Mouse (Mus musculus): ENCODE measurements at regions not wholly inside any gene's neighbourhood (a gene's known extent, or its start where the extent isn't known, plus 50 kb on each side); places are given as distances from the start of the nearest gene placed in this dataset.

DNA sequence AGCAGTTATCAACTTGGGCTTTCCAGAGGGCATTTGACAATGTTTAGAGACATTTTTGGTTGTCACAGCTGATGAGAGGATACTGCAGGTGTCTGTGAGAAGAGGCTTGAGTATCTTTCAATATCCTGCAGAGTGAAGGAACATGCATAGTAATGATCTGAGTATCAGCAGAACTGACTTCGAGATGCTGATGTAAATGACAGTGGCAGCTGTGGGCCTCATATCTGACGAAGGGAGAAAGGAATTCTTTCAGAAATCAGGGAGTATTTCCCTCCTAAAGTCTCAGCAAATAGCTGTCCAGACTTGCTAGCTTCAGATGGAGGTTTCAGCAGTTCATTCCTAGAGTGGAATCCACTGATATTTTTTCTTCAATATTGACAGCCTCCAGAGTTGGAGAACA, 83.9 kb upstream of the Gmds start:
- DNase-seq (ENCODE audit: extremely low read depth, low read depth, low spot score): no peak
- TF ChIP-seq POLR2A (IDR thresholded peaks at IDR 0.05; ENCODE audit: extremely low read depth, insufficient read depth, low read length) (no peak), CTCF (IDR thresholded peaks at IDR 0.05; ENCODE audit: low read depth, low read length) (no peak)
- no peak overlapping the region for H3K9ac ChIP-seq (ENCODE audit: low read depth, low read length)
- no peaks in the 10 kb centered on the region for H3K27me3 ChIP-seq (ENCODE audit: control insufficient read depth, insufficient read depth, low read length)
- no peaks in the 10 kb centered on the region for H3K36me3 ChIP-seq (ENCODE audit: control insufficient read depth, insufficient read depth, low read length)
- 61% methylated on average over 2 of the region's 2 CpGs for WGBS
- H3K27ac ChIP-seq (replicated peaks; ENCODE audit: insufficient read depth, low read depth, low read length): no peak overlapping the region
- H3K4me1 ChIP-seq (ENCODE audit: control insufficient read depth, insufficient read depth, low read length): peaks cover 6% of the 10 kb centered on the region; the same call in 1 of the 2 replicates
- H3K4me3 ChIP-seq (ENCODE audit: insufficient read depth, low read depth, low read length): no peak overlapping the region
- H3K79me2 ChIP-seq (ENCODE audit: control insufficient read depth, insufficient read depth, low read length): no peaks in the 10 kb centered on the region

DNA sequence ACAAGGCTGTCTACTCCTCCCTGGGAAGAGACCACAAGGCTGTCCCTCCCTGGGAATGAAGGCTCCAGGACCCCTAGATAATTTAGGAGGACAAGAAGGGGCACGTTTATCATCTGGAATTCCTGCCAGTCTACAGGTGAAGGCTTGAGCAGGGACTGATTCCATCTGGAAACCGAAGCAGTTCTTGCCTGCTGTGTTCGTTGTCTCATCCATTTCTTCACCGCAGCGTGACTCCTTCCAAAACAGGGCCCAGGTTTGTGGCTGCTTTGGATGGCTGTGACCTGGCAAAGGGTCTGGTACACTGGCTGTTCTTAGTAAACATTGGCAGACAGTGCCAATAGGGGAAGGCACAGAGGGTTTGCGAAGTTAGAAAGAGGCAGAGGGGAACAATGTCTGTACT, 80.8 kb upstream of the Gmds start:
- Histone ChIP-seq H3K4me3 (ENCODE audit: insufficient read depth, low read depth, low read length) (no peak overlapping the region), H3K4me1 (ENCODE audit: control insufficient read depth, insufficient read depth, low read length) (peaks cover 6% of the 10 kb centered on the region; the same call in 1 of the 2 replicates), H3K79me2 (ENCODE audit: control insufficient read depth, insufficient read depth, low read length) (no peaks in the 10 kb centered on the region), H3K27me3 (ENCODE audit: control insufficient read depth, insufficient read depth, low read length) (no peaks in the 10 kb centered on the region), H3K9ac (ENCODE audit: low read depth, low read length) (no peak overlapping the region), H3K36me3 (ENCODE audit: control insufficient read depth, insufficient read depth, low read length) (no peaks in the 10 kb centered on the region), H3K27ac (replicated peaks; ENCODE audit: insufficient read depth, low read depth, low read length) (no peak overlapping the region)
- TF ChIP-seq CTCF (IDR thresholded peaks at IDR 0.05; ENCODE audit: low read depth, low read length): no peak
- TF ChIP-seq POLR2A (IDR thresholded peaks at IDR 0.05; ENCODE audit: extremely low read depth, insufficient read depth, low read length): no peak
- WGBS: 53% methylated on average over 6 of the region's 6 CpGs
- peak; percentile 50 for DNase-seq (ENCODE audit: extremely low read depth, low read depth, low spot score)

DNA sequence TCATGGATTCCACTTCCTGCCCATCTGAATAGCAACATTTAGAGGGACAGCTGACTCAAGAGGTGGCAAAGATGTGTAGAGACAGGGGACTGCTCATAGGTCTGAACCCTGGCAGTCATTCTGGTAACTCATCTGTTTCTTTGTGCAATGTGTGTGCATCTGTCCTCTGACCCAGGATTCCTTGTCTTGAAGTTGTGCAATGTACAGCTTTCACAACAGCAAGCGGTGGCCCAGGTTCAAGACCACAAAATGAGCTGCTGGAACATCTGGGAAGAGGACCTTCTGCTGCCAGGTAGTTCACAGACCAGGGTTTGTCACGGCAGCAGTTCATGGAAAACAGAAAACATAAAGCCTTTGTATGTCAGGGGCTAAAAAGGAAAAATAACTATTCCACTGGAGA, 80.1 kb upstream of the Gmds start:
- Histone ChIP-seq H3K4me3 (ENCODE audit: insufficient read depth, low read depth, low read length) (no peak overlapping the region), H3K27ac (replicated peaks; ENCODE audit: insufficient read depth, low read depth, low read length) (no peak overlapping the region), H3K27me3 (ENCODE audit: control insufficient read depth, insufficient read depth, low read length) (no peaks in the 10 kb centered on the region), H3K9ac (ENCODE audit: low read depth, low read length) (no peak overlapping the region), H3K4me1 (ENCODE audit: control insufficient read depth, insufficient read depth, low read length) (peaks cover 6% of the 10 kb centered on the region; the same call in 1 of the 2 replicates), H3K36me3 (ENCODE audit: control insufficient read depth, insufficient read depth, low read length) (no peaks in the 10 kb centered on the region), H3K79me2 (ENCODE audit: control insufficient read depth, insufficient read depth, low read length) (no peaks in the 10 kb centered on the region)
- WGBS: 10% methylated on average over 2 of the region's 2 CpGs
- TF ChIP-seq CTCF (IDR thresholded peaks at IDR 0.05; ENCODE audit: low read depth, low read length) (no peak), POLR2A (IDR thresholded peaks at IDR 0.05; ENCODE audit: extremely low read depth, insufficient read depth, low read length) (no peak)
- DNase-seq (ENCODE audit: extremely low read depth, low read depth, low spot score): peak; percentile 76

DNA sequence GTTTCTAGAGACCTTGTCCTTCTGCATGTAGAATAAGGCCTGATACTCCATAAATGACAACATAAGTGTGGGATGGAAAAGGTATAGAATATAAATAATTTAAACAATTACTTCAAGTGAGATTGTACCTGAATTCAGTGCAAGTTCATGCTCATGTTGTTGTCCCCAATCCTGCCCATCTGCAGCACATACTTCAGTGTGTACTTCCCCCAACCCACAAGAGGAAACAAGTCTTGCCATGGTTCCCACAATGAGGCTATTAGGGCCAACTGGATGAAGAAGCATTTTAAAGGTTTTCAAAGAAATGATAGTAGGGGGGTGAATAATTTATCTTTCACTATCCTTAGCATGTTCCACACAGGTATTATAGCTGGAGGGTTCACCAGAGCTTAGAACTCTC, 79.4 kb upstream of the Gmds start:
- no peak for TF ChIP-seq CTCF (IDR thresholded peaks at IDR 0.05; ENCODE audit: low read depth, low read length)
- TF ChIP-seq POLR2A (IDR thresholded peaks at IDR 0.05; ENCODE audit: extremely low read depth, insufficient read depth, low read length): no peak
- H3K27ac ChIP-seq (replicated peaks; ENCODE audit: insufficient read depth, low read depth, low read length): no peak overlapping the region
- H3K36me3 ChIP-seq (ENCODE audit: control insufficient read depth, insufficient read depth, low read length): no peaks in the 10 kb centered on the region
- H3K4me1 ChIP-seq (ENCODE audit: control insufficient read depth, insufficient read depth, low read length): peaks cover 6% of the 10 kb centered on the region; the same call in 1 of the 2 replicates
- no peaks in the 10 kb centered on the region for H3K79me2 ChIP-seq (ENCODE audit: control insufficient read depth, insufficient read depth, low read length)
- H3K4me3 ChIP-seq (ENCODE audit: insufficient read depth, low read depth, low read length): no peak overlapping the region
- H3K9ac ChIP-seq (ENCODE audit: low read depth, low read length): no peak overlapping the region
- DNase-seq (ENCODE audit: extremely low read depth, low read depth, low spot score): no peak
- no peaks in the 10 kb centered on the region for H3K27me3 ChIP-seq (ENCODE audit: control insufficient read depth, insufficient read depth, low read length)

DNA sequence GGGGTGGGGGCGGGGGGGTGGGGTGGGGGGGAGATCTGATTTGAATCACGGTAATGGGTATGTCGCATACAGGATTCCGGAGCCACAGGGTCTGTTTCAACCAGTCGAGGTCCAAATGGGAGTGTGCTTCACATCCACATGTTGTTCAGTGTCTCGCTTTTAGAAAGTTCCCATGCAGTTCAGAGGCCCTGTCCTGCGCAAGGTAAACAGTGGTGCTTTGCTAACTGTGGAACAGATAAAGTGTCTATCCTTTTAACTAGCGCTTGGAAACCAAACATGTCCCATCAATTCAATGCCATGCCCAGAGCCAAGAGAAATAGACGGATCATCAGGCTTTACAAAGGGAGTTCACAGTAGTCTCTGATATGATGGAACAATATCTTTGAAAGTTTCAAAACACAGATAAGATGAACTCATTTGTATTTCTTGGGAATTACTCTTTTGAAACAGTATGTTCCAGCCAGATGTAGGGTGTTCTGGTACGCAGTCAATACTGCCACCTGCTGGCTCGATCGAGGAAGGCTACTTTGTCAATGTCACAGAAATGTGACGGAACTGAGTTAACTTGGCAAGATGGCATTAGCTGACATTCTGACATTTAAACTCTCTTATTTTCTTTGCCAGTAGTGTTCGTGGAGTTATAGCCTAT, 72.9 kb upstream of the Gmds start:
- H3K27me3 ChIP-seq (ENCODE audit: control insufficient read depth, insufficient read depth, low read length): no peaks in the 10 kb centered on the region
- H3K36me3 ChIP-seq (ENCODE audit: control insufficient read depth, insufficient read depth, low read length): no peaks in the 10 kb centered on the region
- H3K4me3 ChIP-seq (ENCODE audit: insufficient read depth, low read depth, low read length): no peak overlapping the region
- no peaks in the 10 kb centered on the region; the same call in 1 of the 2 replicates for H3K4me1 ChIP-seq (ENCODE audit: control insufficient read depth, insufficient read depth, low read length)
- no peak overlapping the region for H3K27ac ChIP-seq (replicated peaks; ENCODE audit: insufficient read depth, low read depth, low read length)
- H3K9ac ChIP-seq (ENCODE audit: low read depth, low read length): no peak overlapping the region
- H3K79me2 ChIP-seq (ENCODE audit: control insufficient read depth, insufficient read depth, low read length): no peaks in the 10 kb centered on the region
- peak; percentile 59 for DNase-seq (ENCODE audit: extremely low read depth, low read depth, low spot score)
- WGBS: 28% methylated on average over 14 of the region's 14 CpGs
- TF ChIP-seq POLR2A (IDR thresholded peaks at IDR 0.05; ENCODE audit: extremely low read depth, insufficient read depth, low read length): no peak
- TF ChIP-seq CTCF (IDR thresholded peaks at IDR 0.05; ENCODE audit: low read depth, low read length): peak; percentile 83

DNA sequence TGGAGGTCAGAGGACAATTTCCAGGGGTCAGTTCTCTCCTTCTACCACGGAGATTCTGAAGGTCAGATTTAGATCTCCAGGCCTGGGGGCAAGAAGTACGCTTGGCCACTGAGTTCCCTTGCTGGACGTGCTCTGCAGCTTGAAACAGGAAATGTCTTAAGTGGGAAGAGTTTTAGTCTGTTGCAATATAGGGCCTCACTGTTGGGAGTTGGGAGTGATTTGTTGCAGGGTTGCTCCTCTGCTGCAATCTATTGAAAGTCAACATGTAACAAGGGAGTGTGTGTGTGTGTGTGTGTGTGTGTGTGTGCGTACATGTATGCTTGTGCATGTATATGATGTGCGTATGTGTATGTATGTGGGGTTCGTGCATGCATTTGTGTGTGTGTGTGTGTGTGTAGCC, 71.5 kb upstream of the Gmds start:
- no peaks in the 10 kb centered on the region for H3K36me3 ChIP-seq (ENCODE audit: control insufficient read depth, insufficient read depth, low read length)
- H3K4me3 ChIP-seq (ENCODE audit: insufficient read depth, low read depth, low read length): no peak overlapping the region
- H3K27ac ChIP-seq (replicated peaks; ENCODE audit: insufficient read depth, low read depth, low read length): no peak overlapping the region
- TF ChIP-seq POLR2A (IDR thresholded peaks at IDR 0.05; ENCODE audit: extremely low read depth, insufficient read depth, low read length): no peak
- 83% methylated on average over 6 of the region's 6 CpGs for WGBS
- DNase-seq (ENCODE audit: extremely low read depth, low read depth, low spot score): no peak
- no peaks in the 10 kb centered on the region for H3K79me2 ChIP-seq (ENCODE audit: control insufficient read depth, insufficient read depth, low read length)
- H3K27me3 ChIP-seq (ENCODE audit: control insufficient read depth, insufficient read depth, low read length): no peaks in the 10 kb centered on the region
- no peak overlapping the region for H3K9ac ChIP-seq (ENCODE audit: low read depth, low read length)
- H3K4me1 ChIP-seq (ENCODE audit: control insufficient read depth, insufficient read depth, low read length): peaks cover 4% of the 10 kb centered on the region; the same call in 1 of the 2 replicates
